Mouse (Mus musculus) stomach, postnatal 0 days (tissue): Measurements from ENCODE around the gene Arsk. TPM values are rescaled to one million over a fixed set of nuclear protein-coding genes. Genes with fewer than 3 reads are reported as not detected.
A peak's percentile ranks its signal among the peaks of the same experiment; 100 is the strongest.

Experiments used
- ATAC-seq: fragments of 200-750 bp; cut with Nextera tagmentation; 2 replicates; pipeline ENCODE4 v1.8.0; 2017; ENCODE audit not compliant: low FRiP score, low TSS enrichment
- DNase-seq: peaks from one replicate; pipeline ENCODE4 v3.0.0-alpha.2; 2016; ENCODE audit warnings: low spot score
- H3K27ac ChIP-seq: fragments of 300-500 bp; sonication (generic); replicated peaks from 2 replicates; pipeline ENCODE4 v1.5.1; 2014; ENCODE audit warnings: mild to moderate bottlenecking, control low read depth
- H3K27me3 ChIP-seq: fragments of 300-500 bp; sonication (generic); 2 replicates; pipeline ENCODE4 v1.6.1; 2014; ENCODE audit warnings: low read length; ENCODE audit not compliant: control insufficient read depth, insufficient read depth
- H3K36me3 ChIP-seq: fragments of 300-500 bp; sonication (generic); 2 replicates; pipeline ENCODE4 v1.6.1; 2014; ENCODE audit warnings: low read length, mixed read lengths; ENCODE audit not compliant: control insufficient read depth, insufficient read depth
- H3K4me1 ChIP-seq: fragments of 300-500 bp; sonication (generic); replicated peaks from 2 replicates; pipeline ENCODE4 v1.6.1; 2014; ENCODE audit warnings: antibody characterized with exemption; ENCODE audit not compliant: control insufficient read depth, insufficient read depth
- H3K4me2 ChIP-seq: fragments of 300-500 bp; sonication (generic); replicated peaks from 2 replicates; pipeline ENCODE4 v1.6.1; 2014; ENCODE audit warnings: low read depth, mild to moderate bottlenecking, control low read depth, moderate library complexity
- H3K4me3 ChIP-seq: fragments of 300-500 bp; sonication (generic); 2 replicates; pipeline ENCODE4 v1.5.1; 2014; ENCODE audit warnings: low read depth, low read length, control low read depth
- H3K9ac ChIP-seq: fragments of 300-500 bp; sonication (generic); 2 replicates; pipeline ENCODE4 v1.6.1; 2014; ENCODE audit warnings: mild to moderate bottlenecking, low read length, control low read depth, mixed read lengths
- H3K9me3 ChIP-seq: fragments of 300-500 bp; sonication (generic); 2 replicates; pipeline ENCODE4 v1.6.1; 2016; ENCODE audit warnings: low read length; ENCODE audit not compliant: control insufficient read depth
- CTCF ChIP-seq: IDR thresholded peaks from 2 replicates; pipeline ENCODE4 v1.5.1; 2016; ENCODE audit warnings: antibody characterized with exemption, low read depth, mild to moderate bottlenecking, moderate library complexity
- EP300 ChIP-seq: optimal IDR thresholded peaks from 2 replicates; pipeline ENCODE3; 2016; ENCODE audit warnings: antibody characterized with exemption
- WGBS: fragments of 180-500 bp; shearing (Covaris S2); extraction: QIAGEN DNeasy Blood & Tissue Kit; methylation state at CpG from one replicate; pipeline ENCODE4 v1.1.7; 2014; 5-methylcytosine and 5-hydroxymethylcytosine counted together
- polyA plus RNA-seq: library from polyadenylated mRNA; unstranded; fragments of >200 nt; fragmentation: Nextera tagmentation; extraction: Ambion mirVana; gene quantifications from 2 replicates; pipeline ENCODE4 v1.2.1, GENCODE M21; 2015

The Arsk gene
- polyA plus RNA-seq, 1 experiment from 2014 or later, result 4.0 TPM

DNA sequence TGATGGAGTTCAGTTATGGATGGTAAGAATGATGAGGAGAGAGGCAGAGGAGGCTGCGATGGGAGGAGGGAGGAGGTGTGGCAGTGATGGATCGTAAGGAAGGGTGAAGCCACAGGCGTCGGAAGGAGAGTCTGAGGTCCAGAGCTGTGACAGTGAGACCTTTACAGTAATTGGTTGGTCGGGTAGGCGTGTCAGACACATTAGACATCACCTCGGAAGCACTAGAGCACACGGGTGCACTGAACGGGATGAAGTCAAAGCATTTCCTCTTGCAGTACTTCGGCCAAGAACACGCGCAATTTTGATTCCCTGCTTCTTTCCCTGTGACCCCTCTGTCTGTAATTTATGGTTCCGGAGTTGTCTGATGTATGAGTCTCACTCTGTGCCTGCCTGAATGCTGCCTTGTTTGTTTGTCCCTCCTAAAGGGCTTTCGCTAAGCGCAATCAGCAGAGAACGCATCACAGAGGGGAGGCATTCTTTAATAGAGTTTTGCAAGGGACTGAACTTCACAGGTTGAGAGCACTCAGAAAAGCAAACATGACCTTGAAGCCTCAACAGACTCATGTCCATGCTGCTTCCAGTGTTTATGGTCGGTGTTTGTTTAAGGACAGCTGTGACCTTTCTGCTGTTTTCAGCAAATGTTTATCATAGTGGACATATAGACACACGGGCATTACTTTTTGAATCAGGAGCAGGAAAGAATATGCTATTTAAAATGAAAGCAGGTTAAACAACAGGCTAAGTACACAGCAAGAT is 10.8 kb upstream of the Arsk start:
- DNase-seq, result no peak
- no peak overlapping the region for H3K27ac ChIP-seq

DNA sequence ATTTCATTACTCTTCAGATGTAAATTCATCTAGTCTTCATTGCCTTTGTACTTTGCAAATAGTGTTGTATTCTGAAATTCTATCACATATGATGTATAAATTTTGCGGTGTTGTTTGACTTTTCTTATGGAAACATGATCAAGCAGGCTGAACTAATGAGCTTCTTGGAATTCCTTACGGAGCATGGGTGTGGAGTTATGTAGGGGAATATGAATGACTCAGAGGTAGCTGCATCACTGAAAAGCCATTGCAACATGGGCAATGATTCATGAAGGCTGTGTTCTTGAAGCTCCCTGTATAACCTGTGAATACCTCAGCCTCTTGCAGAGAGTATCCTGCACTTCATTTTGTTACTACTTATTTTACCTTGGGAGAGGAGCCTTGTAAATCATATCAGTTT is 3.5 kb upstream of the Arsk start:
- Histone ChIP-seq H3K4me3 (no peak overlapping the region), H3K9me3 (no peaks in the 10 kb centered on the region), H3K27me3 (no peaks in the 10 kb centered on the region), H3K4me1 (no peaks in the 10 kb centered on the region), H3K27ac (no peak overlapping the region), H3K36me3 (no peaks in the 10 kb centered on the region), H3K9ac (no peak overlapping the region), H3K4me2 (no peak overlapping the region)
- peak; percentile 53; the same call in 1 of the 2 replicates for ATAC-seq
- no peak for DNase-seq
- 68% methylated on average over 2 of the region's 2 CpGs for WGBS
- no peak for TF ChIP-seq EP300

More for the DNA sequence above, 10.8 kb upstream of the Arsk start:
- H3K4me1 ChIP-seq, result no peaks in the 10 kb centered on the region
- H3K4me2 ChIP-seq, result no peak overlapping the region
- no peaks in the 10 kb centered on the region for H3K27me3 ChIP-seq
- H3K4me3 ChIP-seq, result no peak overlapping the region
- H3K9me3 ChIP-seq, result no peaks in the 10 kb centered on the region
- no peak overlapping the region for H3K9ac ChIP-seq
- ATAC-seq, result no peak
- H3K36me3 ChIP-seq, result peaks cover 6% of the 10 kb centered on the region; the same call in 1 of the 2 replicates
- 77% methylated on average over 18 of the region's 18 CpGs for WGBS
- no peak for TF ChIP-seq CTCF
- no peak for TF ChIP-seq EP300

DNA sequence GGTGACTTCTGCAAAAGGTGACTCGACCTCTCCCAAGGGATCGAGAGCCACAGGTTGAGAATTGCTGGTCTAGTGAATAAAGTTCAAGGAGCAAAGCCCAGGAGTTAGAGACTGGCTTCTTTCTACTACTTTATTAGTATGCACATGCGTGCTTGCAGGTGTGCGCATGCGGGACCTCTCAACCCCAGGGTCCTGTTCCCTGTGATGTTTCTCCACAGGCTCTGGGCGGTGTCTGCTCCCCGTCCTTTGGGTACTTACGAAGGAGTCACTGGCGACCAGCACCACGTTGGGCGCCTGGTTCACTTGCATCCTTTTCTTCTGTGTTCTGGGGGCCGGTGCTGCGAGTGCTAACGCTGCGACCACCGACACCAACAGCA is 356 bp downstream of the Arsk start:
- H3K27ac ChIP-seq, result 0 out of 2 replicates have a peak overlapping the region, but pooled peaks have one; percentile 5
- H3K27me3 ChIP-seq, result no peaks in the 10 kb centered on the region
- H3K36me3 ChIP-seq, result no peaks in the 10 kb centered on the region
- 1% methylated on average over 16 of the region's 16 CpGs for WGBS
- no peak for TF ChIP-seq CTCF
- no peak for TF ChIP-seq EP300
- peak overlapping the region; percentile 55 for H3K9ac ChIP-seq
- peak overlapping the region; percentile 57 for H3K4me3 ChIP-seq
- peak; percentile 77 for ATAC-seq
- H3K9me3 ChIP-seq, result no peaks in the 10 kb centered on the region
- no peaks in the 10 kb centered on the region for H3K4me1 ChIP-seq
- H3K4me2 ChIP-seq, result peak overlapping the region; percentile 56
- no peak for DNase-seq

DNA sequence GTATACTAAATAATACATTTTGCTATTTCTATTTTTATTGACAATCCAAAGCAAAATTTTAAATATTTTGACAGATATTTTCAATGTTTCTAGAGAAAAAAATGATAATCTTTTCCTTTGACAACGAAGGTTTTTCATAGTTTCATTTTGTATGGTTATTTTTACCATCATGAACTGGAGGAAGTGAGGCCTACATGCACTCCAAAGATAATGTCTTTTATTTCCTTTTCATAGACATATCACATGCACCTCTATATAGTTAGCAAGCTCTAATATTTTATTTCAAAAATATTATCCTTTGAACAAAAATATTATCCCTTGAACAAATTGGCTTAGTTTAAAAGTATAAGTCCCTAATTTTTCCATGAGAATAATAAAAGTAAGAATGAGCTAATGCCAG is 24.1 kb downstream of the Arsk start:
- no peak for DNase-seq
- Histone ChIP-seq H3K9ac (no peak overlapping the region), H3K4me1 (no peaks in the 10 kb centered on the region), H3K4me3 (no peak overlapping the region), H3K4me2 (no peak overlapping the region), H3K27me3 (no peaks in the 10 kb centered on the region), H3K27ac (no peak overlapping the region), H3K9me3 (no peaks in the 10 kb centered on the region), H3K36me3 (no peaks in the 10 kb centered on the region)
- 86% methylated on average over 1 of the region's 1 CpGs for WGBS
- ATAC-seq, result no peak
- TF ChIP-seq EP300 (no peak), CTCF (no peak)

DNA sequence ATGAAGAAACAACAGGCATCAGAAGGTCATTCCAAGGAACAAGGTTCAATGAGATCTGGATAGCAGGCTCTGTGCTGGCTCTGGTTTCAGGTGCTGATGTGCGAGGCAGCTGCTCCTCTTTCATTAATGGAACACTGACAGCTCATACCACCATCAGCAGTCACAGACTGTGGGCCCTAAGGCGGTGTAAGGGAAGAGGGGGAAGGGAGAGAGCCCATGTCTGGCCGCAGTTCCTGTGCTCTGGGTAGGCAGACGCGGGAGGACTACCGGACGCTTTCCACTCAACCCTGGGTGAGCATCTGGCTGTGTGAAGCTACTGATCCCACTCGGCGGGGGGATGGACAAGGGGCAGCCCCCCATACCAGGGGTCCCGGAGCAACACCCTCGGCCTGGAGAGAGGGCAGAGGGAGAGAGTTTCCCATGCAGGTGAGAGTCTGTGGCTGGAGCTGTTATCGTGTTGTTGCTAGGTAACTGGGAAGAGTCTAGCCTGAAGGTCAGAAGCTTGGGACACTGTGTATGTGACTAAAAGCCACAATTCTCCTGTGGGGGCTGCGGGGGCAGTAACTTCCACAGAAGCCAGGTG is 34.0 kb downstream of the Arsk start:
- Histone ChIP-seq H3K9me3 (no peaks in the 10 kb centered on the region), H3K9ac (no peak overlapping the region), H3K4me2 (no peak overlapping the region), H3K27me3 (no peaks in the 10 kb centered on the region), H3K27ac (no peak overlapping the region), H3K36me3 (peaks cover 4% of the 10 kb centered on the region; the same call in 1 of the 2 replicates), H3K4me3 (no peak overlapping the region), H3K4me1 (no peaks in the 10 kb centered on the region)
- no peak for DNase-seq
- WGBS, result 85% methylated on average over 13 of the region's 13 CpGs
- no peak for TF ChIP-seq EP300
- TF ChIP-seq CTCF, result no peak
- no peak for ATAC-seq

DNA sequence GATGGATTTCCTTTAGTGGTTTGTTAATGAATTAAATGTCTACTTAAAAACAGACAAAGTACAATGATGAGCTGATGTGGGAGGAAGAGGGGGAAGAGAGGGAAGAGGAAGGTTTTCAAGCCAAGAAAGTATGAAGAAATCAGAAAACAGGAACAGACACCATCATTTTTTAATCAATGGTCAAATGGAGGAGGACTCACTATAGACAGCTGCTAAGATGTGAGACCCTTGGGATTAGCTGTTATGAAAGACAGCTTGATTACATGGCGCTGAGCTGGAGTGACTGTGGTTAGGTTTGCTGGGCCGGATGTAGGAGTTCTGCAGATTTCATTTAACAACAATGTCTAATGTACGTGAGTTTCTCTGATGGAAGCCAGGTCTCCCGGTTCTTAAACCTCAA is 34.9 kb downstream of the Arsk start:
- 89% methylated on average over 4 of the region's 4 CpGs for WGBS
- no peaks in the 10 kb centered on the region for H3K27me3 ChIP-seq
- H3K9me3 ChIP-seq, result no peaks in the 10 kb centered on the region
- H3K9ac ChIP-seq, result no peak overlapping the region
- no peaks in the 10 kb centered on the region for H3K4me1 ChIP-seq
- ATAC-seq, result no peak
- H3K36me3 ChIP-seq, result peaks cover 4% of the 10 kb centered on the region; the same call in 1 of the 2 replicates
- DNase-seq, result no peak
- TF ChIP-seq EP300 (no peak), CTCF (no peak)
- H3K27ac ChIP-seq, result no peak overlapping the region
- H3K4me2 ChIP-seq, result no peak overlapping the region
- no peak overlapping the region for H3K4me3 ChIP-seq
